Mouse (Mus musculus): ENCODE results near the gene Mkrn3. TPM values are rescaled to one million over a fixed set of nuclear protein-coding genes. Genes with fewer than 3 reads are reported as not detected.

Mkrn3 gene
- under 1 TPM in 3 of 4 experiments, not detected in 1; 0.12 to 0.32 (median 0.25) TPM for total RNA-seq (2022)

- DNase-seq (ENCODE audit: low spot score in 2 of 2) = peak; percentile 62 to 66
Observed at GRCm38 (mm10) chr7:62419493-62420360, at the start of gene Mkrn3. Mkrn3 (minus strand) TSS chr7:62420139.

- peak in 1 of 2 experiments; percentile 25 for DNase-seq (ENCODE audit: low spot score in 2 of 2)
Observed at GRCm38 (mm10) chr7:62463878-62464755, 44.2 kb upstream of the Mkrn3 start, which contains the start of gene Peg12. Peg12 (minus strand) TSS chr7:62464510.

- no peak for DNase-seq (ENCODE audit: low spot score in 2 of 2)
Observed at GRCm38 (mm10) chr7:62463007-62463877, 43.3 kb upstream of the Mkrn3 start.

GRCm38 (mm10) chr7:62462229-62463006 lies 42.5 kb upstream of the Mkrn3 start:
- no peak for DNase-seq (ENCODE audit: low spot score in 2 of 2)

DNA sequence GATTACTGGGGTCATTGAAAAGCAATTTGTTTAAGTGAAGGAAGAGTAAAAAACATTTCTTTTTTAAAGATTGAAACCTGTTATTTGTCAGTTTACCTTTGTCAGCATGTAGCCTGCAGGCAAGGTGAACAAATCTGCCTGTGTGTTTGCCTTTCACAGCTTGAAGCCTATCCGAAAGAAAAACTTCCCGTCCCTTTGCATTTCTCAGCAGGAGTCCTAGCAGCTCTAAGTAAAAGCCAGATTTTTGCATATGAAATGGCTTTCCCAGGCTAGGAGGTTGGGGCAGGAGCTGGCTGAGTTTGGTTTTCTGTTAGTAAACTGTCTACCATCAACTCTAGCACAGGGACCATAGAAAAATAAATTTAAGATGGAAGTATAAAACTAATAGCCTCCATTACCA lies 32.4 kb upstream of the Mkrn3 start:
- no peak for DNase-seq (ENCODE audit: low spot score in 2 of 2)

- DNase-seq (ENCODE audit: low spot score in 2 of 2) = no peak
Observed at GRCm38 (mm10) chr7:62445431-62446165, 25.7 kb upstream of the Mkrn3 start.

- no peak for DNase-seq (ENCODE audit: low spot score in 2 of 2)
Observed at GRCm38 (mm10) chr7:62436394-62436793, 16.5 kb upstream of the Mkrn3 start.

DNA sequence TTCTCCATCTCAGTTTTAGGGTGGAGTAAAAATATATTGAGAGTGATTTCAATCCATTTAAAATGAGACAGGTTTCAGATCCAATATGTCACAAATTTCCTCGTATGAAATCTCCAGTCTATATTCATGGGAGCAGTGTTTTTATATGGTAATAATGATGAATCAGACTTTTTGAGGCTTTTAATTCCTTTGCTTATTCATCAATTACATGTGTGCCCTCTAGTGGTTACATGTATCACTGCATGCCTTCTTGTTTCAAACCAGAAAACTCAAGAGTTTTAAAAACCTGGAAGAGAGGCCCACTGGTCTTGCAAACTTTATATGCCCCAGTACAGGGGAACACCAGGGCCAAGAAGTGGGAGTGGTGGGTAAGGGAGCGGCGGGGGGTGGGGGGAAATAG lies 13.3 kb upstream of the Mkrn3 start:
- no peak for DNase-seq (ENCODE audit: low spot score in 2 of 2)

GRCm38 (mm10) chr7:62428337-62428736 lies 8.4 kb upstream of the Mkrn3 start:
- no peak for DNase-seq (ENCODE audit: low spot score in 2 of 2)

GRCm38 (mm10) chr7:62423210-62423609 lies 3.3 kb upstream of the Mkrn3 start:
- DNase-seq (ENCODE audit: low spot score in 2 of 2) = no peak

GRCm38 (mm10) chr7:62420566-62420965 lies 627 bp upstream of the Mkrn3 start:
- DNase-seq (ENCODE audit: low spot score in 2 of 2) = no peak

- DNase-seq (ENCODE audit: low spot score in 2 of 2) = no peak
Observed at GRCm38 (mm10) chr7:62419105-62419492, 840 bp downstream of the Mkrn3 start.

DNA sequence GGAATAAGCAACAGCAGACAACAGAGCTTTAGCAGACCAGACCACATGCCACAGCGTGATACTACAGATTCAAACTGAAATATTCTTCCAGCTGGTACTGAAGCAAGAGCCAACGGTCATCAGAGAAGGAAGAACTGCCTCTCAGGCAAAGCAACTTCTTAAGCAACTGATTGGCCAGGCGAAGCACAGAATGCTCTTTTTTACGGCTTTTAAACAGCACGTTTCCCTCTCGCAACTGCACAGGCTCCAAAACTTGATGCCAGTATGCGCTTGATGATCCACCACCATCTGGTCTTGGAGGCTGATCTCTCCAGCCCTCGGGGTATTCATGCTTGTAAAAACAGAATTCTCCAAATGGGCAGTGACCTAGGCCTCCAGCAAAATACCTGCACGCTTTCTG lies 1.6 kb downstream of the Mkrn3 start:
- no peak for DNase-seq (ENCODE audit: low spot score in 2 of 2)

DNA sequence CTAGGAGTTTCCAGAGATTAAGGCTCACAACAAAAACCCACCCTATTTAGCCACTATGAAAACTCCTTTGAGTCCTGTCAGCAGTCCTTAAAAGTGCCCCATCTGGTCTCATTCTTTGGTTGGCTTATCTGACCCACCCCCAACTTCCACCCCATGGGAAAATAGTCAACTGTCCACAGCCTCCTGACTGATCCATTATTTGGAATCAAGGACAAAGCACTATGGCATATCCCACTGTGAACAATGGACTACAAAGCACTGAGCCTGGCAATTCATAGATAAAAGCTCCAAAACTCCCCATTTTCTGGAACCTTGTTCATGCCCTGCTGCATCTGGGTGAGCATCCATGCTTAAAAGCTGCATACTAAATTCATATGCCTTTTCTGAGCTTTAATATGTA lies 3.8 kb downstream of the Mkrn3 start:
- DNase-seq (ENCODE audit: low spot score in 2 of 2) = no peak

GRCm38 (mm10) chr7:62415222-62415621 lies 4.7 kb downstream of the Mkrn3 start:
- no peak for DNase-seq (ENCODE audit: low spot score in 2 of 2)

- no peak for DNase-seq (ENCODE audit: low spot score in 2 of 2)
Observed at GRCm38 (mm10) chr7:62407803-62408202, 12.1 kb downstream of the Mkrn3 start.

- DNase-seq (ENCODE audit: low spot score in 2 of 2) = no peak
Observed at GRCm38 (mm10) chr7:62406573-62407050, 13.3 kb downstream of the Mkrn3 start.

GRCm38 (mm10) chr7:62392202-62392601 lies 27.7 kb downstream of the Mkrn3 start:
- DNase-seq (ENCODE audit: low spot score in 2 of 2) = no peak

DNA sequence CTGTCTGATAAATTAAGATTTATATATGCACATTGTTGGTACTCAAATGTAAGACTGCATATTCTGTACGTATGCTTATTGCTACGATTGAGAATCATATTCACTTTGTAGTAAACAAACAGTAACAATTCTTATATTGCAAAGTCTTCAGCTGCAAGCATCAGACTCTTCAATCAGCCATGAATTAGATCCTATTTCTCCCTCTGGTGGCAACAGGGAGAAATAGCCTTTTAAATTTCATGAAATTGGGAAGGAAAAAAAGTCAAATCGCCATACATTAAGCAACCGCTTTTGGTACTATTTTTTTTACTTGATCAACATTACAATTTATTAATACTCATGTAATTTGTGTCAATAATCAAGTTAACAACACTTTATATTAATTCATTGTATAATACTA lies 31.6 kb downstream of the Mkrn3 start:
- no peak for DNase-seq (ENCODE audit: low spot score in 2 of 2)

GRCm38 (mm10) chr7:62382391-62382790 lies 37.5 kb downstream of the Mkrn3 start:
- DNase-seq (ENCODE audit: low spot score in 2 of 2) = no peak
